Mouse (Mus musculus) brain, embryonic 14.5 days (tissue): ENCODE measurements around the gene Fam222a. TPM values are rescaled to one million over a fixed set of nuclear protein-coding genes. Genes with fewer than 3 reads are reported as not detected.

Experiments used
- DNase-seq: peaks from one replicate; pipeline ENCODE4 v3.0.0-alpha.2; 2011; ENCODE audit warnings: low read depth
- CTCF ChIP-seq: fragments of 200-500 bp; IDR thresholded peaks from 2 replicates; pipeline ENCODE4 v1.5.1; 2012; ENCODE audit warnings: inconsistent platforms, mild to moderate bottlenecking, moderate library complexity, borderline replicate concordance; ENCODE audit not compliant: insufficient read depth, insufficient read length; ENCODE audit errors: extremely low read depth
- POLR2A ChIP-seq: fragments of 200-500 bp; IDR thresholded peaks from 2 replicates; pipeline ENCODE4 v1.6.1; 2012; ENCODE audit warnings: mild to moderate bottlenecking, inconsistent platforms, borderline replicate concordance; ENCODE audit not compliant: poor library complexity, insufficient read depth, insufficient read length, severe bottlenecking; ENCODE audit errors: extremely low read depth
- polyA plus RNA-seq: library from polyadenylated mRNA; depleted of rRNA; stranded (reverse); fragments of >200 nt; gene quantifications from 2 replicates; pipeline ENCODE4 v1.2.3, GENCODE M21; 2012; rRNA removed

Gene Fam222a
- polyA plus RNA-seq, 1 experiment, result 16.6 TPM

DNA sequence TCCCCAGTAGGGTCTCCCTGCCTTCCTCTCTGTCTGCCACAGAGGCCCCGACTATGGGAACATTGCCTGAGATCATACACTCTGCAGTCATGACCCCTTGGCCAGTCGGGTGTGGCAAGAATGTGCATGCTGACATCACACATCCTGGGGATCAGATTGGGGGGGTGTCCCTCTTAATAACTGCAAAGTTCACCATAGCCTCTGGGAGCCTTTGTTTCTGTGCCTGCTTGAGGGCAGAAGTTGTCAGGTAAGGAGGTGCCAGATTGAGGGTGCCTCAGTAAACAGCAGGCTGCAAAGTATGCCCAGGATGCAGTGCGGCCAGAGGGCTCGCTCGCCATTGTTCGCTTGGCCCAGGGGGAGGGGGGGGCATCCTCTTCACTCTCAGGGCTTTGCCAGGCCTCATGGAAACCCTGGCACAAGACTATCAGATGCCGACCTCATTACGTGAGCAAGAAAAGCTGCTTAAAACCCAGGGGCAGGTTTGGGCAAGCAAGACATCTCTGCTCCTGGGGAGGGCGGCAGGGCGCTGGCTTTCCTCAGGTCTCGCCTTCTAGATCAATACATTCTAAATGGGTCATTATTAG lies 81.0 kb downstream of the Fam222a start:
- peak; percentile 55 for DNase-seq
- no peak for TF ChIP-seq POLR2A
- no peak for TF ChIP-seq CTCF

DNA sequence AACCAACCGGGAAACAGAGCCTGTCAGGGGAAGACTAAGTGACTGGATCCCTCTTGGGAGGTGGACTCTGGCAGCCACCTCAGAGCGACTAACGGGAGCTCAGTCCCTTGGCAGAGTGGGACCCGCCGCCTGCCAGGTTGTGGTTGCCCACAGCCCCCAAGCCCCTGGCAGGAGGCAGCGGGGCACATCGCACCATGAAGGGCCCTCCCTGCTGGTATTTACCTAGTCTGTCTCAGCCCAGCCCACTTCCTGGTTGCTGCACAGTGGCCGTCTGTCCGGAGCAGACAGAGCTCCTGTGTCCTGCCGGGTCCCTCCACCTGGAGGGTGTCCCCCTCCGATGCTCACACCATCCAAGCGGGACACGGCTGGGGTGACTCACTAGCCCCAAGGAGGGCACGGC lies 83.2 kb downstream of the Fam222a start:
- TF ChIP-seq POLR2A (no peak), CTCF (no peak)
- DNase-seq, result peak; percentile 26

DNA sequence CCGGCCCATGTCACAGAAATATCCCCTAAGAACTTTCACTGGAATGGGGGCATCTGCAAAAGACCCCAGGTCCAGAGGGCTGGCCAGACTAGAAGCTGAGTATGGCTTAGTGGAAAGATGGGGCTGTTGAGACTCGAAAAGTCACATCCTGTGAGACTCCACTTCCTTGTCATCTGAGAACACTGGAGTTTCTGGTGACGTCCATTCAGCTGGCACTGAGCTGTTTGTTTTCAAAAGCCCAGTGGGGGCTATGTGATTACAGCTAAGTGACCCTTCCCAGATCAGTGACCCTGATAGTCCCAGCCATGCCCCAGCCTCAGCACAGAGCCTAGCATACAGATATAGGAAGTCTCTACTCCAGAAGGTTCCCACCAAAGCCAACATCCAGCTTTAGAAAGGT lies 83.6 kb downstream of the Fam222a start:
- DNase-seq, result no peak
- TF ChIP-seq POLR2A (no peak), CTCF (no peak)

GRCm38 (mm10) chr5:114653656-114654437 lies 86.0 kb downstream of the Fam222a start:
- no peak for DNase-seq
- no peak for TF ChIP-seq POLR2A
- no peak for TF ChIP-seq CTCF

DNA sequence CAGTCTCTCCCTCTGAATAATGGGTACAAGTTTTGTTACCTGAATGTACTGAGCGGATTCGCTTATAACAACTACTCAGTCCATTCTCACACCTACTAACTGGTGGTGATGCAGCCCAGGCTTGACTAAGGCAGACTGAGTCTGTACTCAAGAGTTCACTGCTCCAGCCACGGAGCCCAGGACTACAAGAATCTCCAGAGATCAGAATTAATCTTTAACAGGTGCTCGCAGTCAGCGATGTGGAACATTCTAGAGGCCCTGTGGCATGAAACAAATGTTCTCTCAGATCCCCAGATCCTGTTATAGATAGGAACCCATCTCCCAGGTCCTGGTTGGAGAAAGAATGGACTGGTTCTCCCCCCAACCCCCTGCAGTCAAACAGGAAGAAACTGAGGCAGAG lies 87.9 kb downstream of the Fam222a start:
- TF ChIP-seq POLR2A, result no peak
- TF ChIP-seq CTCF, result no peak
- no peak for DNase-seq

DNA sequence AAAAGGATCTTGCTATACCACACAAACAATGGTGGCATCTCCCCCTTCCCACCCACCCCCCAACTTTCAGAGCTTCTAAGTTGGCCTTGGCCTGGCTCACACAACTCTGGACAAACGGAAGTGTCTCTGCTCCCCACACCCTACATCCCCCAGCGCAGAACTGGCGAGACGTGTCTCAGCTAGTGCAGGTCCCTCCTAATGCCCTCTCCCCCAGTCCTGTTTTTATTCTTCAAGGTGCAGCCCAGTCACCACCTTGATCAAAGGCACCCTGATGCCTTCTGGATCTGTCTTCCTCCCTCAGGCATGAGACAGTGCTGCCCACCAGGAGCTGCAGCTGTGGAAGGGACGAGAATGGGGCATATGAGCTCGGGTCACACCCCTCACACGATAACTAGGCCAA lies 88.5 kb downstream of the Fam222a start:
- TF ChIP-seq CTCF (no peak), POLR2A (no peak)
- no peak for DNase-seq

- DNase-seq, result no peak
- TF ChIP-seq CTCF (no peak), POLR2A (no peak)
Measured at GRCm38 (mm10) chr5:114657426-114657825, 89.6 kb downstream of the Fam222a start.

GRCm38 (mm10) chr5:114658255-114658654 lies 90.4 kb downstream of the Fam222a start, which contains the start of gene Trpv4:
Trpv4 (minus strand) TSS chr5:114658421.
- DNase-seq, result no peak
- no peak for TF ChIP-seq CTCF
- TF ChIP-seq POLR2A, result no peak

DNA sequence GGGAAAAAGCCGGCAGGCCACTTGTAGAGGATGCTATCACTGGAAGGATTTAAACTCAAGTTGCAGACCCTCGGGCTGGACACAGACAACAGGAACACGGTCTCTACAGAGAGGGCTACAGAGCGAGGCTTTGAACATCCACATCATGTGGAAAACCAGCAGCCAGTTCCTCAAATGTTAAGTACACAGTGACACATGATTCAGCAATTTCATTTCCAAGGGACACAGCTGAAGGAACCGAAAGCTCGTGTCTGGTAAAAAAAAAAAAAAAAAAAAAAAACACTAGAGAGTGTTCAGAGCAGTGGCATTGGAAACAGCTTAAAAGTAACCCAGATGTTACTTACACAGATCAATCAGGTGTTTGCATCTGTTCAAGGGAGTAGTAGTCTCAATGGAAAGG lies 93.2 kb downstream of the Fam222a start:
- no peak for TF ChIP-seq POLR2A
- TF ChIP-seq CTCF, result no peak
- no peak for DNase-seq

Other genes with a start within 250 kb of the Fam222a start
- gene Kctd10, start 187.5 kb upstream of the Fam222a start, polyA plus RNA-seq, result 91.8 and 96.2 TPM in 2 replicates
- 63.1 and 66.4 TPM in 2 replicates for gene Ube3b, start 187.4 kb upstream of the Fam222a start, polyA plus RNA-seq
- 26.2 and 28.3 TPM in 2 replicates for gene Mmab, start 124.0 kb upstream of the Fam222a start, polyA plus RNA-seq
- gene Mvk, start 123.7 kb upstream of the Fam222a start, polyA plus RNA-seq, result 63.8 and 67.6 TPM in 2 replicates
- 1.5 and 1.7 TPM in 2 replicates for gene Trpv4, start 90.4 kb downstream of the Fam222a start, polyA plus RNA-seq
- 29.3 and 33.1 TPM in 2 replicates for gene Gltp, start 123.0 kb downstream of the Fam222a start, polyA plus RNA-seq
- 31.1 and 32.2 TPM in 2 replicates for gene Tchp, start 139.7 kb downstream of the Fam222a start, polyA plus RNA-seq
- 51.3 and 58.6 TPM in 2 replicates for gene Ankrd13a, start 206.7 kb downstream of the Fam222a start, polyA plus RNA-seq
- 48.6 and 57.5 TPM in 2 replicates for gene Git2, start 207.5 kb downstream of the Fam222a start, polyA plus RNA-seq